Mouse (Mus musculus) gastrocnemius, adult 8-10 months (tissue): ENCODE measurements around the gene Tmem201. TPM values are rescaled to one million over a fixed set of nuclear protein-coding genes. Genes with fewer than 3 reads are reported as not detected.

Source experiments
- DNase-seq, 2 experiments: peaks; one replicate each; pipeline ENCODE4 v3.0.0; 2022; ENCODE audit warnings: low spot score in 2 of 2
- total RNA-seq, 4 experiments: library from RNA; stranded (reverse); gene quantifications; 2 replicates each; pipeline ENCODE4 v1.2.4; 2022

Gene Tmem201
- total RNA-seq, 4 experiments from 2014 or later = 41.7 to 44.1 (median 42.9) TPM

DNA sequence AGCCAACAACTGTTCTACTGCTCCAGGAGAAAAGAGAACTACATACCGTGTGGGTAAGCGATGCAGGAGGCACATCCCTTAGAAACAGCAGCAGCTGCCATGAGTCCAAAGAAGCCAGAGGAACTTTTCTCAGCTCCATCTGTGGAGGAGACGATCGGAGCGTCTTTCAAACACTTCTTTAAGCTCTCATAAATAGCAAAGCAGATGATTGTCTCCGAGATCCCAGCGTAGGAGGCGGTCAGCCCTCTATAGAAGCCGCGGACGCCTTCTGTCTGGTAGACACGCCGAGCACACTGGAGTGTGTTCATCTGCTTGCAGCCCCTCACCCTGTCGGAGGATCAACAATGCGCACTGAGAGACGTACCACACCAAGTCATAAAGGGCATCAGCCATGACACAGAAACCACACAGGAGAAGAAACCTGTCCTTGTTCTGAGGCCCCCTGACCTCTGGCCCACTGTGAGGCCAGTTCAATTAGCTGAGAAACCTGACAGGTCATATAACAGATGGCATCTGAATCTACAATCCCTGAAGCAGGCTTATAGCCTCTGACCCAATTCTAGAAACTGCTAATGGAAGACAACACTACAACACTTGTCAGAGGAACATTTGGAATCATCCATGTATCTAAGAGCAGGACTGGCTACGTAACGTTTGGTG lies 11.3 kb upstream of the Tmem201 start:
- no peak for DNase-seq

DNA sequence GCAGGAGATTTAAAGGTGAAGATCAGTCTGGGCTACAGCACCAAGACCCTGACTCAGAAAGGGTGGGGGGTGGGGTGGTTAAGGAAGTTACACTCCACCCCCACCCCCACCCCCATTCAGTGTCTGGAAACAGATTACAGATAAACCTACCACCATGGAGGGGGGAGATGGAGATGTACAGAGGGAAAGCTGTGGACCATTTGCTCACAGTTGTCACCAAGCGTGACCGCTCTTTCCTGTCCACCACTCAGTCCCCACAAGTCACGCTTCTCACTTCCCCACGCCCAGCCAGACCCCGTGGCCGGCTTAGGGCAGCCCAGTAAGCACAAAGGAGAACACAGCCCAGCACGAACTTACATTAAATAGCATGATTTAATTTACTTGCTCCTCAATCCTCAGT lies 6.3 kb upstream of the Tmem201 start:
- DNase-seq = no peak

DNA sequence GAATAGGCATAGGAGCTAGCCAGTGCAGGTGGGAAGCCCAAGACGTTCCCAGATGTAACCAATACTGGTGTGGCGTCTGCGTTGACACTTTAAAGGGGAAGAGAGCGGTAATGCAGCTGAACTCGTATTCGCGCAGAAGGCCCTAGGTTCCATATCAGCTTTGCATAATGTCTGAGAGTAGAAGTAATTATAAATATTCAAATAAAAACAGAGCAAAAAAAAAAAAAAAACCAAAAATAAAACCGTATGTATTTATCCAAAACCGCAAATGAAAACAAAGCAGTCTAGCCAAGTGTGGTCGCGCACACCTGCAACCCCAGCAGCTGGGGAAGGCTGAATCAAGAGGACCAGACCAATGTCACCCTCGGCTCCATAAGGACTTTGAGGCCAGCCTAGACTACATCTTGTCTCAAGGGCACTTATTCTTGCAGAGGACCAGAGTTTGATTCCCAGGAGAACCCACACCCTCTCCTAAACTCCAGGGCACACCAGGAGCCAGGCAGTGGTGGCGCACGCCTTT lies 4.2 kb upstream of the Tmem201 start:
- DNase-seq = no peak

DNA sequence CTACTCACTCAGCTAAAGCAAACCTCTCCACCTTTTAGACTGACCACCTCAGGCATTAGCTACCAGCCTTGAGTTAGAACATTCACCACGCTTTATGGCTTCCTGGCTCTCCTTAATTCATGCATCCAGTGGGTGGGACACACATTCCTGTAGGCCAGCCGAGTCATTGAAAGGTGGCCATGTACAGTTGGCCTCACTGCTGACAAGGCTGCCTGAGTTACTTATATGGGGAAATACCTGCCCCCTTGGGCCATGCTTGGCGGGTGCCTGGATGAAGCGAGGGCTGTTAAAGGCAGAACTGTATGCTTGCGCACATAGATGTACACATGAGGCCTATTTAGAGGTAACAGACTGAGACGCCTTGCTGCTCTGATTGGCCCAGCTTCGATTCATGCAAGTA lies 2.5 kb upstream of the Tmem201 start:
- no peak for DNase-seq

DNA sequence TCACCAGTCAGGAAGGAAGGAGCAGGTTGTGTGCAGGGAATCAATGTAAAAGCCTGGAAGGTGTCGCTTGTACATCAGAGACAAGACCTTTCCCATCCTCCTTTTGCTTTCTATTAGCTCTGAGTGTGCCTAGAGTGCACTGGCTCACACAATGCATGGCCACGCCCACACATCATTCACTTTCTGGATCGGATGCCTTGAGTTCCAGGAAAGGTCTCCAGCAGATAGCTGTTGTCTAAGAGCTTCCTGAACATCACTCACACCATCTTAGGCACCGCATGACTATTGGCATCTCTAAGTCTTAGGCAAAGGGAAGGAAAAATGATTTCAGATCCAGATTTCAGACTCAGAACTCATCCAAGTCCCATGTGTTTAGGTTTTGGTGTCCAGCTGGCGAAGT lies 1.6 kb upstream of the Tmem201 start:
- DNase-seq = no peak

DNA sequence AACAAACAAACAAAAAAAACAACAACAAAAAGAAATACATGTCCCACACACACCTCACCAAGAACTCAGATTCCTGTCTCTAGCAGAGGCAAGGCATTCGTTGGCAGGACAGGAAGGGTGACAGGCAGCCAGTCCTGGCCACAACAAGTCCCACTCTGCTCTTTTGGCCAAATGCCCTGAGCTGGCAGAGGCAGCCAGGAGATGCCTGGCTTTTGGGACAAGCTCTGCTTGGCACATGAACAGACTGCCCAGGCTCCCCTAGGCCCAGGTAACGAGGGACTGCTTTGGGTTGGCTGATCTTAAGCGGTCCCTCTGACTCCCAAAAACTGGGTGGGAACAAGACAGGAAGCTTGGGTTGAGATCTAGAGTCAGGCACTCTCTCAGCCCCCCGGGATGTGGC lies 1.3 kb downstream of the Tmem201 start:
- peak; percentile 60 to 81 for DNase-seq

DNA sequence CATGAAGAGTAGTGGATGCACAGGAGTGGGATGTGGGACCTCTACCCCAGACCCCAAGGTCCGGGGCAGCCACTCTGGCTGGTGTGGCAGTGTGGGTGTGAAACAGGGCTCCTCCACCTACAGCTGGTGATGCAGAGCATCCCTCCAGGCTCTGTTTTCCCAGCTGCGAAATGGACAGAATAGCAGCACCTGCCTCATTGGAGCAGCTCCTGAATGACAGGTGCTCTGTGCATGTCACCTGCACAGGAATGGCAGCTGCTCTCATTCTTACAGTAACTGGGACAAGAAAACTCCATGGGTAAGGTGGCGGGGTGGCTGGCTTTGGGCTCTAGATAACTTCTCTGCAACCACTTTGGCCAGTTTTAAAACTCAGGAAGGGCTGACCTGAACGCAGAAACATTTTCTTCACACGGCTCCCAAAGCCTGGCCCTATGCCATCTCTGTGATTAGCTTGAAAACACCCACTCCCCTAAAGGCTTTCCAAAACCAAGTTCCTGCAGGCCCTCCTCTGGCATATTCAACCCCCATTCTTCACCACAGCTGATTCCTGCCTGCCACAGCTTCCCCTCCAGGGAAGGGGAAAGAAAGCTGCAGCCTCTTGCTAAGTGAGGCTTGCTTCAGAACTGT lies 2.1 kb downstream of the Tmem201 start:
- DNase-seq = no peak

DNA sequence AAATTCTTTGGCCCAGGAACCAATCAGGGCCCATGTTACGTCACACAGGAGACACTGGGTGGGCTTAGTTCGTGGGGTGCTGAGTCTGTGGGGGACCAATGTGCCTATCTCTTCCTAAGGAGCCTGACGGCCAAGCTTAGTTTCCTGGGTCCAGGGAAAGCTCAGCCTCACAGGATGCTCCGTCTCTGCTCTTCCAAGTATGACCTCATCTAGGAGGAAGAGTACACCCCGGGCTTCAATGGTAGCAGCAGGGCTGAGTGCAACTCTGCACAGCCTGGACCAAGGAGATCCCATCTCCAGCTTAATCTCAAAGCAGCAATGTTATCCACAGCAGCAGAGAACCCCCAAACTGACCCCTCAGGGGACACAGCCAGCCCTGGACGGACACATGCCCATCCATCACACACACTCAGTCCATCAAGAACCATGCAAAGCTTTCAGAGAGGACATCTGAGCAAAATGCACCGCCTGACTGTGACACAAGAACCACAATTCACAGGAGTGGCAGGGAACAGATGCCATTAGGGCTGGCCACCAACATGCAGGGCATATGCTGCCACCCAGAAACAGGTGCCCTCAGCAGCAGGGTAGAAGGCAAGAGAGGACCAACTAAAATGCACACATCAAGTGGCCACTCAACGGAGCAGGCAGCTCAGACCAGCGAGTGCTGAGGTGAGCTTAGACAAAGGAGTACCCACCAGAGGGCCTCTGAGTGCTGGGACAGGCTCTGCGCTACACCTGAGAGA lies 2.9 kb downstream of the Tmem201 start:
- no peak for DNase-seq

DNA sequence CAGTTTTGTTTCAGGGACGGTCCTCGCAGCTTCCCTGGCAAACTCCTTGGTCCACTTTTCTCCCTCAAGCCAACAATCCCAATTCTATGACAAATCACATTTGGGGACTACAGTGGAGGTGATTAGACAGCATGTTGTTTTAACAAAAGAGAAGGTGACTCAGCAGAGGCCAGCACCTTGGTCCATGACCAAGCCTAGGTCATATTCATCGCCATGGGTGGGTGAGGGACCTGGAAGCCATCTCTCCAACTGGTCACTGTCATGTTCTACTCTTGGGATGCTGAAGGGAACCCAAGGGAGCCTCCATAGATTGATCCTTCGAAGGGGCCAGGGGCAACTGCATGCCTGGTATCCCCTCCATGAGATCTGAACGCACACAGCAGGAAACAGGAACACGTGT lies 3.6 kb downstream of the Tmem201 start:
- no peak for DNase-seq

DNA sequence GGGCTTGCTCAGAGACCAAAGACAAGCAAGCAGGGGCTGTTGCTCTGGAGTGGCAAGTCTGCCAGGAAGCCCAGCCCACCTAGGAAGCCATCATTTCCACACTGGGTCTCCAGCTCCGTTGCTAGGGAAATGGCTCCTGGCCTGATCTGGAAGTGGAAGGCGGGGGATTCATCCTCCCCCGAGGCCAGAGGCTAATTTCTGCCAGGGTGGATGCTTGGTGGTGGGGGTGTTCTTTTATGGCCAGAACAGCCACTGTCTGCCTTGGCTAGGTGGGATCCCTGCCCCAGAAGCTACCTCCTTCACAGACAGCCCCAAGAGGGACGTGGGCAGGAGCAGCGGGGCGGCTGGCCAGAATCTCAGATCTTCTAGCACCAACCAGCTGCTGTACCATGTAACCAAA lies 4.1 kb downstream of the Tmem201 start:
- DNase-seq = no peak

DNA sequence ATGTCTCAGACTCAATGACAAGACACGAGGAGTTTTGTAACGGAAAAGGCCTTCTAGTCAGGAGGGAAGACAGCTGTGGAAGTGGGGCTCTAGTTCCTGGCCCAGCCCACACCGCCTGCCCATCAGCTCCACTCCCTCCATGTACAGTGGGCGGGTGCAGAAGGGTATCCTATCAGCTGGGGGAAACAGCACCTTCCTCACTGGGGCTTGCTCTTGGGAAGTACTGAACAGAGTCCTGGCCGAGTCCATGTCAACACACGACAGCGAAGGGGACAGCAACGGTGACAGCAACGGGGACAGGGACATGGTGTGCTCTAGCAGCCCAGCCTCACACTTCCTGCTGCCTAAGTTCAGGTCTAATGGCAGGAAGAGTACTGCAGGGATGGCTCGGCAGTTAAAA lies 5.0 kb downstream of the Tmem201 start:
- no peak for DNase-seq

DNA sequence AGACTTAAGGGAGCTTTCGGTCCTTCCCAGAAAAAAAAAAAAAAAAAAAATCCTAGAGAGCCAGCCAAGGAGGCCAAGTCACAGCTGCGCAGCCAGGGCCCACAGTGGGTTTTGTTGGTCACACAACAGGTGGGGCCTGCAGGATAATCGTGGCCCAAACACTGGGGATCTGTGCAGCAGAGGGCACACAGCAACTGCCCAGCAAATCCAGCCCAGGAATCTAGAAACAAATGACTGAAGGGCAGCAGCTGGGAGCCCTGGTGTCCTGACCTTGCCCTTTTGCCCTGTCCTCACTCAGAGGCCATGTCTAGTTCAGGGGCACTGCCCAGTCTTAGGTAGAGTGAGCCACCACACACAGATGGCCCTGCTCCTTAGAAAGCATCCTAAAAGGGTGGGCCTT lies 5.5 kb downstream of the Tmem201 start:
- no peak for DNase-seq

DNA sequence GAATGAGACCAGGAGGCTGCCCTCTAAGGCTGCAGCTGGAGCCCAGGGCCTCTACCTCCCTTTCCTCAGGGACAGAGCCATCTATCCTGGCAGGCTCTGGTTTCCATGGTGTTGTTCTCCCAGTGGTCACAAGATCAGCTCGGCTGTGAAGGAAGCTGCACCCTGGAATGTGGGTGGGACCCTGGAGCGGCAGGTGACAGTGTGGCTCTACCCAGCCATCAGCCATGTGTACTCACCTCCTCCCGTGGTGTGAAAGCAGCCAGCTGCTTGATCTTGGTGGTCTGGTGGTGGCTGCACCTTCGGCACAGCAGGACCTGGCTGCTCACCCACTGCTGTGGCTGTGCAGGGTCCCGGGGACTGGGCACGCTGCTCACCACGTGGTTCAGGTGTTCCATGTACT lies 7.0 kb downstream of the Tmem201 start:
- DNase-seq = no peak

DNA sequence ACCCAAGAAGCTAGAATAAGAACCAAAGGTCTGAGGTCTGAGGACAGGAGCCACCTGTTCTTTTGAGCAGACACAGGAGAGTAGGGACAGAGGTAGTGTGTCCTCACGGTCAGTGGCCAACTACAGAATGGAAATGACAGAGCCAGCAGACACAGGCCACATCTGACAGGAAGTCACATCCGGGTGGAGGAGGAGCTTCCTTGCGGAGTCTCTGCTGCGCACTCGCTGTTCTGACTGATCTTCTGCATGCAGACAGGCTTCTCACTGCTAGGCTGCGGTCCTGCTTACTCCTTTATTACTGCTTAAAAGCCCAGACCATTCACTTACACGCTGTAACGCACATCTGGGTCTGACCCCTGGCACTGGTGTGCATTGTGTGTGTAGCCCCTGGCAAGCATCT lies 9.0 kb downstream of the Tmem201 start:
- no peak for DNase-seq

DNA sequence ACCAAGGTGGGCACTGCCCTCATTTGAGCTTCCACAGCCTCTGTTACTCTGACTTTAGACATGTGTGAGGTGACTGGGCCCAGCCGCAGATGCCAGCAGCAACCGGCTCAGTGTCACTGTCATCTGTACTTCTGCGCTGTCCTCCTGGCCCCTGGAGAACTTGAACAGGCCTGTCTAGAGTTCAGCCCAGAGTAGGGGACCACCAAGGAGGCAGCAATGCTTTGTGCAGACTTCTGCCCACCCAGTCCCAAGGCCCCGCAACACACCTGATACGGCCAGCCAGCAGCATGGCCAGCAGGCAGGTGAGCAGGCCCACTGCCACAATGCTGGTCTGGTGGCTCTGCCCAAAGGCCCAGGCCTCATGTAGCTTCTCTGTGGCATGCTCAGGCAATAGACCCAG lies 10.2 kb downstream of the Tmem201 start:
- no peak for DNase-seq

DNA sequence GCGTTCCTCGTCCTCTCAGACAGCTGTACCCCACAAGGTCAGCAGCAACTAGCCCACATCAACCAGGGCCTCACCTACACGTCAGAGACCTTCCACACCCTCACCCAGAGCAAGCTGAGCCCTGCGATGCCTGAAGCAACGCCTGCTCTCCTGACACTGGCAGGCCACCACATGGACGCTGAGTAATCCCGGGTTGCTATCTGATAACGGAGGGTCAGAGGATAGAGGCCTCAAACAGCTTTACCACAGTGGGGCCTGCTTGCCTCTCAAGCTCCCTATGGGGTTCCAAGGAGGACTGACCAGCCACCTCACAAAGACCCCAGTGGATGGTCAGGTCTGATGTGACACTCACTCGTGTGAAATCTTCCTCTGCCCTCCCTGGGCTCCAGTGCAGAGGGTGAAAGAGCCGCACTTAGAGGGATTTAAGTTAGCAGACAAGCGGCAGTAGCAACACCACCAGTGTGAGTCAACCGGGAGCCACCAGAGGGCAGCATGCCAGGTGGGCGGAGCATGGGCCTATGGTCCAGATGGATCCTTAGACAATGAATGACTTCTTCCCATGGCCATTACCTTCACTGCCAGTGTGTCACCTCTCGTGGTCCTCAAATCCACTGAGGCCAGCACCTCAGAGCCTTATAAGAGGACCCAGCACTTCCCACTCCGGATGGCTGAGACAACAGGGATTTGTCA lies 12.0 kb downstream of the Tmem201 start:
- DNase-seq = peak; percentile 49 to 57

DNA sequence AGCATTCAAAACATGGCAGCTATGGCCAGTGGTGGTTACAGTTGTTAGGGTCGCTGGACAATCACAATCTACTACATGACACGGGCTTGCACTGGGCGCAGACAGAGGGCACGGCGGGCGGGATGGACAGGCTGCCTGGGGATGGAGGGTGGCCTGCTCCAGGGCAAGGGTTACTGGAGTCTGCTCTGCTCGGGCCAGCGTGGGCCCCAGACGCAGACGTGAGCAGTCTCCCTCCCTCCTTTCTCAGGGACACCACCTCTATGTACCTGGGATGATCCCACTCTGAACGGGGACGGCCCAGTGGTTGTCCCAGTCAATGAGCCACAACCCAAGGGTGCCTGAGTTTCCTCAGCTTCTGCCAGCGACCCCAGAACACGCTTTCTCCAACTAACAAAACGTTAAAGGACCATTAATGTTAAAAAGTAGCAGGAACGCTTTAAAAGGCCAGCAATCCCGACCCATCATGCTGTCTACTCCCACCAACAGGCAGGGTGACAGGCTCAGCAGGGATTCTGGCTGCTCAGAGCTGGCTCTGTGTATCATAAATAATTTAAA lies 12.9 kb downstream of the Tmem201 start:
- no peak for DNase-seq

DNA sequence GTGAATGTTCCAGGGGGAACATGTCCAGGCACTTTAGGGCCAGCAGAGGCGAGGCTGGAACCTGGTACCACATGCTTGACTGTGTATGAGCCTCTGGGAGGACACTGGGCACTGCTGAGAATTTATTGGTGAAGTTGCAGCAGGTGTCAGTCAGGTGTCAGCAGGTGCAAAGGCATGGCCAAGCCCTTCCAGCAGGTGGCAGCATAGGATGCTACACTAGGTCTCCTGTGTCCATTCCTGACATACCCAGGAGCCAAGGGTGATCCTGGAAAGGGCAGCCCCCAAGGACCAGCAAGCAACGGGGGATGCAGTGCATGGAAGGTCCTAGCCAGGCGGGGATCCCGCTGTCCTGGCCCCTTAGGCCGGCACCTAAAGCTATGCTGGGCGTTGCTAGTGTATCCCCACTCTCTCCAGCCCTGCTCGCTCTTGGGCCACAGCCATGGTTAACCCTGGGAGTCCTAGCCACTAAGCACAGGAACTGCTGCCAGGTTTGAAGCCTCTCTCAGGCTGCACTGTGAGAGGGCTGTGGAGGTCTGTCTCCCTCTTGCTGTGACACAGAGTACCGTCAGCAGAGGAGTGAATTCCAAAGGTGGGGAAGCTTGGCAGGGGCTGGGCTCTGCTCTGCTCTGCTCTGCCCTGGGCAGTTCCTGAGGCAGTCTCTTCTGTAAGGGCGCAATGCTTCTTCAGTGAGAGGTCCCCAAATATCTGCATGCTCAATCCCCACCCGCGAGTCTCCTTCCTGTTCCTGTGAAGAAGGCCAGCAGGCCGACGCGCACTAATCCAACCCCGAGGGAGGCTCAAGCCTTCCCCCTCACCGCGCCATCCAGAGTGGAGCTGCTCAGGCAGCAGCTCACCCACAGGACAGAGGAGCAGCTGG lies 13.8 kb downstream of the Tmem201 start:
- peak; percentile 46 to 65 for DNase-seq

DNA sequence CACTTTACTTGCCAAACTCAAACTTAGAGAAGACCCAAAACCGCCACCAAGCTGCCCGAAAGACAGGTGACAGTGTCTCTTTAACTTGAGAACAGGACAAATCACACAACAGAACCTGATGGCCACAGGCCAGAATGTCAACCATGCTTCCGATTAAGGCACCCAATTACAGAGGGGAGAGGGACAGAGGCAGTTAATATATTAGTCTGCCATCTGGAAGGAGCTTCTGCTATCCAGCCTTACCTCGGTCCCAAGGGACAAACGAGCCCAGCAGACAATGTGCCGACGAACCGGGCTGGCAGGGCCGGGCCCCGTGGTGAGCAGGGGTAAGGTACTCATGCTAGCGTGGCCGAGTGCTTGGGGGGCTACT lies 14.8 kb downstream of the Tmem201 start:
- DNase-seq = no peak

DNA sequence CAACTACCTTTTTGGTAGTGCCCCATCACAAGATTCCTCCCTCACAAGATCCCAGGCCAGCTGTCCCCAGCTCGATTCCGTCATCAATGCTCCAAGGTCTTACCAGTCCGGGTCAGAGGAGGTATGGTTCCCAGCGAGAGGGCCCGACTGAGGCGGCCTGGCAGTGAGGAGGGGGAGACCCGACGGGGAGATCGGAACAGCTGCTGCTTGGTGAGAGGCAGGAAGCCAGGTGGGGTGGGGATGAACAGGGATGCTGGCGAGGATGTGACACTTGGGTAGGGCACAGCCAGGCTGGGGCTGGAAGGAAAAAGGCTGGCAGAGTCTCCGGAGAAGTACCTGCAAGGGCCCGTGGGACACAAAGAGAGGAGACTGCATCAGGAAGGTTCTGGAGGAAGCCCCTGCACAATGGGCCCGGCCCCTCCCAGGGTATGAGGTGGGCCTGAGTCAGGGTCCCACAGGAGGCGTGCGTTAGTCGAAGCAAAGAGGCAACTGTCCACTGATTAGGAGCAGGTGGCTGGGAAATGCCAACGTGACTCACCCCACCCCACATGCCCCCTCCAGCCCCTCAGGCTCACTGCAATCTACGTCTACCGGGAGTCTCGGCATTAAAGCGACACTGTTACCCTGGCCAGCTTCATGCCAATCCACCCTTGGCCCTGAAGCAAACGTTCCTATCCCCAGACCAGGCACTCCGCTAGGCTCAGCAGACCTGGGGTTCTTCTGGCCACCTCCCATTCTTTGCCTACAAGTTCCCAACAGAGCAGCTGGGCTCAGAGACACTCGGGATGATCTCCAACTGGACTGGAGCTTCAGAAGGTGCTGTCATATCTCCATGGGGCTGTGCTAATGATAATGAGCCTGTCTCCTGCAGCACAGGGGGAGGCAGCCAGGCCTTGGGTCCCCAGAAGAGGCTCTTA lies 15.5 kb downstream of the Tmem201 start:
- DNase-seq = no peak
